ENCODE assay signal across 21 mouse cellular contexts in the genomic region with DNA sequence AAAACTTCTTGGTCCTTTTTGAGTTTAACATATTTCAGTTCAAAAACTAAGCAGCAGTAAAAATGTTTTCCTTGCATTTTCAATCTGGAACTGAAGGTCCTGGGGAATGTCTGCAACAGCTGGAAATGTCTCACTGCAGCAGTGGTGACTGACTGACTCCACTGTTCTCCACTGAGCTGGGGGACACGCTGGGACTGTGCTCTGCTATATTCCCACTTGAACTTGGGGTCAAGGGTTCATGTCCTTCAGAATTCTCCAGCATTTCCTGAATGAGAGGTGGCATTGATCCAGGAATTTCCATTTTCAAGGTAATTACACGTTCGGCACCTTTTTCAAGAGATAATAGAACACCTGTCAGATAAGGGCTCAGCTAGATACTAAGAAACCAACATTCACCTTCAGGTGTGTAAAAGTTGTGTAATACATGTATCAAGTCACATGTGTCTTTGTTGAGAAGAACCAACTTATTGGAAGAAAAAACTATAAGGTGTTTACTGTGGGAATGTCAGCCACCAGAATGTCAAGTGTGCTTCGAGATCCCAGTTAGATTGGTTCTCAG.
DNase-seq lines count a peak whose midpoint lies in the region; ATAC-seq and TF ChIP-seq lines count a peak whose summit lies in the region.
"Had no signal": no experiment of that assay in that cellular context is flagged by ENCODE, and none has a peak within 500 bp of the region (broad histone marks: within the 10 kb centered on the region; RNA-seq: fewer than 3 reads in every experiment).

No protein-coding gene starts in this region.

- TF ChIP-seq EP300 in heart, postnatal 0 days (IDR thresholded peaks at IDR 0.05; ENCODE audit: low read depth) = no peak

- H3K27ac ChIP-seq in gastrocnemius, adult 2 months = peak overlapping the region; percentile 85; the same call in 1 of the 2 replicates
- peak overlapping the region; percentile 89 for H3K27ac ChIP-seq in heart, postnatal 0 days (ENCODE audit: low read depth)
- no peak overlapping the region for H3K27ac ChIP-seq in heart, embryonic 10.5 days
- no peak overlapping the region for H3K27ac ChIP-seq in kidney, adult 2 months (ENCODE audit: insufficient read depth, low read depth, low read length)
- H3K27ac ChIP-seq: embryonic facial prominence, embryonic 12.5 days; forebrain, embryonic 15.5 days; hindbrain, embryonic 15.5 days had no signal

- intact Hi-C loops in gastrocnemius, adult 2 months (cut with DNase I) = loop anchor here (5.0 to 10.0 kb wide), 2 partner anchors 145 to 973 kb away; no protein-coding TSS in a partner anchor
- intact Hi-C loops in gastrocnemius, postnatal 36 days (cut with DNase I) = loop anchor here (5.0 kb wide), 1 partner anchor 35 kb away; no protein-coding TSS in a partner anchor

- H3K9ac ChIP-seq in heart, postnatal 0 days (replicated peaks; ENCODE audit: low read depth, low read length) = no peak overlapping the region
- H3K9ac ChIP-seq: embryonic facial prominence, embryonic 12.5 days; forebrain, embryonic 15.5 days; hindbrain, embryonic 15.5 days had no signal

- no peak overlapping the region for H3K4me3 ChIP-seq in gastrocnemius, adult 2 months
- H3K4me3 ChIP-seq in heart, postnatal 0 days (ENCODE audit: low read depth, low read length) = no peak overlapping the region
- no peak overlapping the region for H3K4me3 ChIP-seq in heart, embryonic 10.5 days
- no peak overlapping the region for H3K4me3 ChIP-seq in kidney, adult 2 months (ENCODE audit: insufficient read depth, low read depth, low read length)
- H3K4me3 ChIP-seq: embryonic facial prominence, embryonic 12.5 days; forebrain, embryonic 15.5 days; hindbrain, embryonic 15.5 days had no signal

- ATAC-seq in heart, postnatal 0 days (ENCODE audit: insufficient read depth, low read depth) = no peak
- ATAC-seq: CD4-positive, CD25-positive, alpha-beta regulatory T cell, adult 4 months; forebrain, embryonic 15.5 days had no signal

- no peaks in the 10 kb centered on the region for H3K27me3 ChIP-seq in heart, postnatal 0 days (ENCODE audit: control insufficient read depth, insufficient read depth, low read length)
- H3K27me3 ChIP-seq in heart, embryonic 10.5 days (ENCODE audit: insufficient read depth, poor library complexity, severe bottlenecking) = no peaks in the 10 kb centered on the region
- no peaks in the 10 kb centered on the region for H3K27me3 ChIP-seq in kidney, adult 2 months (replicated peaks; ENCODE audit: control insufficient read depth, insufficient read depth, low read length)
- H3K27me3 ChIP-seq: embryonic facial prominence, embryonic 12.5 days; forebrain, embryonic 15.5 days; hindbrain, embryonic 15.5 days had no signal

- TF ChIP-seq CTCF in gastrocnemius, adult 2 months (IDR thresholded peaks at IDR 0.05) = no peak
- no peak for TF ChIP-seq CTCF in heart, postnatal 0 days (IDR thresholded peaks at IDR 0.05; ENCODE audit: low read depth)
- TF ChIP-seq CTCF in kidney, adult 2 months (conservative IDR thresholded peaks at IDR 0.05; ENCODE audit: insufficient read depth, insufficient read length, low read depth, low read length) = no peak

- H3K9me3 ChIP-seq in heart, postnatal 0 days (replicated peaks; ENCODE audit: control insufficient read depth, low read length) = no peaks in the 10 kb centered on the region
- no peaks in the 10 kb centered on the region for H3K9me3 ChIP-seq in heart, embryonic 10.5 days
- H3K9me3 ChIP-seq: embryonic facial prominence, embryonic 12.5 days; forebrain, embryonic 15.5 days; G1E; hindbrain, embryonic 15.5 days had no signal

- H3K36me3 ChIP-seq in heart, postnatal 0 days (replicated peaks; ENCODE audit: control insufficient read depth, insufficient read depth, low read length) = peaks cover 55% of the 10 kb centered on the region
- peaks cover 65% of the 10 kb centered on the region for H3K36me3 ChIP-seq in heart, embryonic 10.5 days
- H3K36me3 ChIP-seq in kidney, adult 2 months (ENCODE audit: control insufficient read depth, insufficient read depth, low read length) = peaks cover 9% of the 10 kb centered on the region

- TF ChIP-seq POLR2A in kidney, adult 2 months (IDR thresholded peaks at IDR 0.05; ENCODE audit: low read depth, low read length) = no peak

- 51% methylated on average over 4 of the region's 4 CpGs for WGBS in heart, postnatal 0 days
- WGBS in heart, embryonic 10.5 days = 73% methylated on average over 4 of the region's 4 CpGs
- 53% methylated on average over 4 of the region's 4 CpGs for WGBS in kidney, adult 2 months

- no peak overlapping the region for H3K4me2 ChIP-seq in heart, postnatal 0 days (ENCODE audit: low read depth, low read length)
- H3K4me2 ChIP-seq: embryonic facial prominence, embryonic 12.5 days; forebrain, embryonic 15.5 days; heart, embryonic 11.5 days; hindbrain, embryonic 15.5 days had no signal

- DNase-seq in gastrocnemius, adult 2 months = no peak
- no peak for DNase-seq in gastrocnemius, postnatal 36 days
- no peak for DNase-seq in heart, postnatal 0 days (ENCODE audit: low spot score)
- no peak for DNase-seq in heart, embryonic 10.5 days (ENCODE audit: low spot score)
- peak; percentile 33 for DNase-seq in lung, postnatal 36 days
- no peak for DNase-seq in lung, adult 18-20 months
- no peak for DNase-seq in kidney, adult 2 months
- DNase-seq: adrenal gland, postnatal 10 days; B cell, adult 2 months; cerebellum, adult 11 months; cerebellum, adult 8-10 months; cerebellum, postnatal 14 days; gastrocnemius, postnatal 14 days; heart, postnatal 10 days; kidney, adult 18-20 months had no signal

- peaks cover 6% of the 10 kb centered on the region; the same call in 1 of the 2 replicates for H3K4me1 ChIP-seq in heart, postnatal 0 days (ENCODE audit: control insufficient read depth, insufficient read depth)
- no peaks in the 10 kb centered on the region for H3K4me1 ChIP-seq in heart, embryonic 10.5 days
- no peaks in the 10 kb centered on the region for H3K4me1 ChIP-seq in kidney, adult 2 months (ENCODE audit: control insufficient read depth, insufficient read depth, low read length)
- H3K4me1 ChIP-seq: embryonic facial prominence, embryonic 12.5 days; forebrain, embryonic 15.5 days; hindbrain, embryonic 15.5 days had no signal

Comparison
In these comparisons a context has a peak if more than half of its experiments do, and no peak if none do; other contexts are left out.
1. H3K27ac ChIP-seq: peak in gastrocnemius, adult 2 months (single experiment) and heart, postnatal 0 days (single experiment); none in heart, embryonic 10.5 days (single experiment) and kidney, adult 2 months (single experiment).